Mouse (Mus musculus) testis, adult 2 months (tissue): ENCODE data around the gene Triobp.

Experiments used
- CTCF ChIP-seq: fragments of 200-500 bp; IDR thresholded peaks from 2 replicates; pipeline ENCODE4 v1.5.1; 2012; ENCODE audit warnings: low read depth, mild to moderate bottlenecking, inconsistent platforms, low read length, moderate library complexity; ENCODE audit not compliant: control insufficient read depth, insufficient read depth, insufficient replicate concordance
- POLR2A ChIP-seq: fragments of 200-500 bp; IDR thresholded peaks from 2 replicates; pipeline ENCODE4 v1.6.1; 2012; ENCODE audit warnings: low read depth, mild to moderate bottlenecking, inconsistent platforms, low read length, moderate library complexity; ENCODE audit not compliant: control insufficient read depth

GRCm38 (mm10) chr15:79052366-79052765 lies 104.8 kb downstream of the Triobp start:
- TF ChIP-seq CTCF (no peak), POLR2A (no peak)
